Mouse (Mus musculus): ENCODE measurements around the gene Strip2.

Strip2 gene

DNA sequence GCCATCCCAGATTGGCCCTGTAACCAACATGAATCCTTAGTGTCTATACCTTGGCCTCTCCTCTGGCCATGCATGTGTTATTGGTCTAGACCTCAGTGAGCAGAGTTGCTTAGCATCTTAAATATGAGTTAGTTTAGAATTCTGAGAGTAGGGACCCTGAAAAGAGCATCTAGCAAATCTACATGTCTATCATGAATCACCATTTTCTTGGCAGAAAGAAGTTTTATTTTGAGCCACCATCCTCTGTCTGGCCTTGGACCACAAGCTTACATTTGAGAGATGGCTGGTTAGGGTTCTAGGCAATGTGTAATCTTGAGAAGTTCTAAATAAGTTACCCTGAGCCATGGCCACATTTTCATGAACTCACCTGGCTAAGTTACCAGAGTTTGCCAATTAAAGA lies 13.3 kb downstream of the Strip2 start:
- no peak for DNase-seq (ENCODE audit: low spot score)

DNA sequence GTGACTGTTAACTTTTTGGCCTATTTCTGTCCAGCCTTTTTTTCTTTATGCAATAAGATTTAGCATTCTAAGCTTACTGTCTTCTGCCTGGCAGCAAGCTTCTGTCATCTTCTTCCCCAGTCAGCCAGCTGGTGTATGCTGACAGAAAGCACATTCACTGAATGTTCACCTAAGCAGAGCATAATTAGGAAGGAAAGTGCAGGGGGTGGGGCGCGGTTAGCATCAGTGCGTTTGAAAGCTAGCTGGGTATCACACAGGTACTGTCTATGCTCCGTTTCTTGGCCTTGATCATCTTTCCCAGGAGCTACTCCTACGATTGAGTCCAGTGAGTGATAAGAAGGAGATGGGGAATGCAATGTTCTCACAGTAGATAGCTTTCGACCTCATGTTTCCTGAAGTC lies 13.9 kb downstream of the Strip2 start:
- no peak for DNase-seq (ENCODE audit: low spot score)

- DNase-seq (ENCODE audit: low spot score), result no peak
Measured at GRCm38 (mm10) chr6:29931181-29931580, 14.4 kb downstream of the Strip2 start.

- DNase-seq (ENCODE audit: low spot score), result no peak
Measured at GRCm38 (mm10) chr6:29935741-29936140, 18.9 kb downstream of the Strip2 start.

GRCm38 (mm10) chr6:29940428-29940827 lies 23.6 kb downstream of the Strip2 start:
- DNase-seq (ENCODE audit: low spot score), result no peak

GRCm38 (mm10) chr6:29941036-29941435 lies 24.2 kb downstream of the Strip2 start:
- DNase-seq (ENCODE audit: low spot score), result no peak

GRCm38 (mm10) chr6:29944465-29944864 lies 27.7 kb downstream of the Strip2 start:
- DNase-seq (ENCODE audit: low spot score), result no peak

DNA sequence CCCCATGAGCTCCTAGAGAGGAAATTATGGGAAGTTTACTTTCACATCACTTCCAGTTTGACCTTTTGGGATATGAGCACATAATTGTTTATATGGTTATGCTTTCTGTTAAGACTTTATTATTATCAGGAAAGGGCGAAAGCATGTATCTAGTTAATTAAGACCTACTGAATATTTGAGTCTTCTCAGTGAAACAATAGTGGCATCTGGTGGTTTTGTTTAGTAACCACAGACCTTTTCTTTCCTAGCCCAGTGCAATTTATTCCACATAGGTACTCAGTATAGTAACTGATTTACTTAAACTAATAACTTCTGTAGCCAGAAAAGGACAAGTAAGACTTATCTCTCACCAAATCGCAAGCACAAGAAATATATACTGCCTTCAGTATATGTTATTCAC lies 29.8 kb downstream of the Strip2 start:
- no peak for DNase-seq (ENCODE audit: low spot score)

GRCm38 (mm10) chr6:29947823-29948222 lies 31.0 kb downstream of the Strip2 start:
- DNase-seq (ENCODE audit: low spot score), result peak; percentile 7

DNA sequence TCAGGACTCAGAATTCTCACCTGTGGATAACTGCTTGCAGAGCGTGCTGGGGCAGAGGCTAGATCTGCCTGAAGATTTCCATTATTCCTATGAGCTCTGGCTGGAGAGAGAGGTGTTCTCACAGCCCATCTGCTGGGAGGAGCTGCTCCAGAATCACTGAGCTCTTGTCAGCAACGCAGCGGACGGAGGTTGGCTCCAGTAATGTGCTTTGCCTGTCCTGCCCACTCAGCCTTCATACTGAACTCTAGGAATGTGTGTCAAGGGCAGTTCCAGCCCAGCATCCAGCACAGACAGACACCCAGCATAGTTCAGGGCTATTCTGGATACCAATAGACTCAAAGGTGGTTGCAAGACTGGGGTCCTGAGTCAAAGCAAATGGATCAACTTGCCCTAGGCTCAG lies 39.9 kb downstream of the Strip2 start:
- no peak for DNase-seq (ENCODE audit: low spot score)

DNA sequence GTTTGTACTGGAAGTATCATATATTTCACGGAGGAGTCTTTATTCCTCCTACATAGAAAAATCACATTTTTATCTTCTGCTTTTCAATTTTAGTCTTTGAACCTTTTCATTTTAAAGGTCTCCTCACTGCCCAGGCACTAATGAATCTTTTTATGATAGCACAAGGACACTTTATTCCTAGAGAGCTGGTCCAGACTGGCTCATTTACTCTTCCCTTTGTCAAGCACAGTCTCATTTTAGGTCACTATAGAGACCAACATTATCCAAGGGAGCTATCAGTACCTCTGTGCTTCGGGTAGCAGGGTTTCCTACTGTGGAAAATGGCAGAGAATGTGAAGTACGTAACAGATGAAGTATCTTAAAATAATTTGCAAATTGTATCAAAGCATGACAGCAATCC lies 41.9 kb downstream of the Strip2 start:
- DNase-seq (ENCODE audit: low spot score), result no peak

DNA sequence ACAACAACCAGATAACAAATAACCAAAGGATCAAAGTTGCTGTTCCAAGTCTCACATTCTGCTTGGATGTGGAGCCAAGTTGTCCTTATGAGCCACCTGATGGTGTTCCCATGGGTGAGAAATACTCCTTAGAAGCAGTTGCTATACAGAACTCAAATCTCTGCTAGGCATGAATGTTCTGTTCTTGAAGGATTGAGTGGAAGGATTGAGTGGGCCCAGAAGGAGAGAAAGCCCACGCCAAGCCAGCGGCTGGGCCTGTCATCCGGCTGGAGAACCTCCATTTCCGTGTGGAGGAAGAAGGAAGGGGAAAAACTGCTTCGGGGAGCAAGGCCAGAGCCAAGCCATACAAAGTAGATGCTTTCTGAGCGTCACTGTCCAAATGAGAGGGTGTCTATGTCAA lies 44.3 kb downstream of the Strip2 start:
- no peak for DNase-seq (ENCODE audit: low spot score)

GRCm38 (mm10) chr6:29967917-29968316 lies 51.1 kb downstream of the Strip2 start:
- DNase-seq (ENCODE audit: low spot score), result no peak

- DNase-seq (ENCODE audit: low spot score), result no peak
Measured at GRCm38 (mm10) chr6:29973341-29973740, 56.5 kb downstream of the Strip2 start.

DNA sequence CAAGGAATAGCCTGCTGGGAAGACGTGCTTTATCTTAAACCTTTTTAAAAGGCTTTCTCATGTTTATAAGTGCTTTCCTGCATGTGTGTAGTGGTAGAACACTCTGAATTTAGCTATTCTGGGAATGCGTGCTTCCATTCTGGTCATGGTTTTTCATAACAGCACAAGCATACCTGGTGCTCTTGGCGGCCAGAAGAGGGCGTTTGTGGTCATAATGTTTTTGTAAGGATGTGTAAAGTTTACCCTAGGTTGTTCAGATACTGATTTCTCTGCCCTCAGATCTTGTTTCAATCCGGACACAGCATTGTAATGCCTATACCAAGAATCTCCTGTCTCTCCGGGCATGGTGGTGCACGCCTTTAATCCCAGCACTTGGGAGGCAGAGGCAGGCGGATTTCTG lies 58.0 kb downstream of the Strip2 start:
- no peak for DNase-seq (ENCODE audit: low spot score)

DNA sequence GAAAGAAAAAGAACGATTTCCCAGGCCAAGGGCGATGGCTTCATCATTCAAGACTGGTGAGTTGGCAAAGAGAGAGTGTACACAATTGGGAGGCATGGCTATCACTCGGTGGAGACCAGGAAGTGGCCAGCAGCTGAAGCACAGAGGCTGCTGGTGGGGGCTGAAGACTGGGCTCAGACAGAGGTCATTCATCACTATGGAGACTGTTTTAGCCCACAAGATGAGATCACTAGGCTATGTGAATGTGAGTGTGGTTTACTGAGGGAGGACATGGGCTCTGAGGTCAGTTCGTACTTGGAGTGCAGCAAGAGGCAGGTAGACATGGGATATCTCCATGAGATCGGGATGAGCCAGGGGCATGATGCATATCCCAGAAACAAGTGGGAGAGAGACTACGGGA lies 63.6 kb downstream of the Strip2 start:
- DNase-seq (ENCODE audit: low spot score), result no peak

- DNase-seq (ENCODE audit: low spot score), result no peak
Measured at GRCm38 (mm10) chr6:29981797-29982196, 65.0 kb downstream of the Strip2 start.

GRCm38 (mm10) chr6:29985058-29985498 lies 68.3 kb downstream of the Strip2 start:
- peak; percentile 88 for DNase-seq (ENCODE audit: low spot score)

DNA sequence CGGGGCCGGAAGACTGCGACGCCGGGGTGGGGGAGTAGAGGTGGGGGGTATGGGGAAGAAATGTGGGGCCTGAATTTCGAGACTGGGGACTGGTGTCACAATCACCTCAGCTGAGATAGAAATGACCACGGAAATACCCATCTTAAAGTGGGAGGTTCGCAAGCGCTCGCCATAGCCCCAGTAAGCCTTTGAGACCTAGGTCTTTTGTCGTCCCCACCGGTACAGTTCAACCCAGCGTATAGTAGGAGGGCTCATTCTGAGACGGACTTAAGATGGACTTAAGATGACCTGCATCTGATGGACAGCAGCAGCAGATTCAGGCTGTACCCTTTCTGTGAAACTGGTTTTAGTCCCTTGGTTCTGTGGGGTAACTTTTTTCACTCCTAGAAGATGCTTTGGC lies 68.7 kb downstream of the Strip2 start:
- no peak for DNase-seq (ENCODE audit: low spot score)

GRCm38 (mm10) chr6:29985986-29986385 lies 69.2 kb downstream of the Strip2 start:
- no peak for DNase-seq (ENCODE audit: low spot score)

DNA sequence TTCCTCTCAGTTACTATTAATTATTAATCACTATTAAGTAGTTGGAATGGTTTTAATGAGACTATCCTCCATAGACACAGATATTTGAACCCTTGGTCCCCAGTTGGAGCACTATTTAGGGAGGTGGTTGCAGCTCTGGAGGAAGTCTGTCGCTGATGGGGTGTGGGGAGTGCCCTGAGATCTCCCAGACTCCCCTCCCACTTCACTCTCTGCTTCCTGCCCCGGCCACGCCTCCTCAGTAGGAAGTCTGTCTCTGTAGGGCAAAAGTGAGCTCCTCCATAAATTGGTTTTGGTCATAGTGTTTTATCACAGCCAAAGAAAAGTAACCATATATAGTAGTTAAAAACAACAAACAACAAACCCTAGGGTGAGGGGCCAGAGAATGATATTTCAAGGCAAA lies 70.4 kb downstream of the Strip2 start:
- DNase-seq (ENCODE audit: low spot score), result no peak

- no peak for DNase-seq (ENCODE audit: low spot score)
Measured at GRCm38 (mm10) chr6:29998140-29998539, 81.3 kb downstream of the Strip2 start.

DNA sequence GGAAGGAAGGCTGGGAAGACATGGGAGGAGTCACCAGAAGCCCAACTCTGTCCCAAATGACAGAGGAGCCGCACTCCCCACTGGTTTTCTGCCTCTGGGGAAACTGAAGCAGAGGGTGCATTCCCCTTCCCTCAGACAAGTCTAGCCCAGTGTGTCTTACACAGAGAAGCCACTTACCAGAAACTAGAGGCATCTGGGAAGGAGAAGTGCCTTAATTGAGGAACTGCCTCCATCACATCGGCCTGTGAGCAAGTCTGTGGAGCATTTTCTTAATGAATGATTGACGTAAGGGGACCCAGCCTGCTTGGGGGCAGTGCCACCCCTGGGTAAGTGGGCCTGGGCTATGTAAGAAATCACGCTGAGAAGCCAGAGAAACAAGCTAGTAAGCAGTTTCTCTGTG lies 82.0 kb downstream of the Strip2 start:
- no peak for DNase-seq (ENCODE audit: low spot score)

GRCm38 (mm10) chr6:30002628-30003027 lies 85.8 kb downstream of the Strip2 start:
- no peak for DNase-seq (ENCODE audit: low spot score)

DNA sequence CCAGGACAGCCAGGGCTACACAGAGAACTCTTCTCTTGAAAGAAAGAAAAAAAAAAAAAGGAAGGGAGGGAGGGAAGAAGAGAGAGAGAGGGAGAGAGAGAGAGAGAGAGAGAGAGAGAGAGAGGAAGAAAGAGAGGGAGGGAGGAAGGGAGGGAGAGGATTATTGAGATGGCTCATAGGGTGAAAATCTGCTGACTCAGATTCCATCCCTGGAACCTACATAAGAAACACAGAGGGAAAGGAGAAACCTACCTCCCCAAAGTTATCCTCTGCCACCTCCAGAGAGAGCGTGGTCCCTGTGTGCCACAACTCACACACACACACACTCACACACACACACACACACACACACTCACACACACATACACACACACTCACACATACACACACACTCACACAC lies 89.0 kb downstream of the Strip2 start:
- no peak for DNase-seq (ENCODE audit: low spot score)
